Mouse (Mus musculus): ENCODE data around the gene 5330417C22Rik.

GRCm38 (mm10) chr3:108411026-108411753, 125.1 kb downstream of the 5330417C22Rik start:
- no peak for TF ChIP-seq TAL1 (IDR thresholded peaks at IDR 0.05; ENCODE audit: low read length)
- TF ChIP-seq GATA1 (IDR thresholded peaks at IDR 0.05; ENCODE audit: low read length) = no peak

All from erythroblast, embryonic 14.5 days (primary cell).